Mouse (Mus musculus) heart, embryonic 14.5 days (tissue): Measurements from ENCODE around the gene Gse1. TPM values are rescaled to one million over a fixed set of nuclear protein-coding genes. Genes with fewer than 3 reads are reported as not detected.

Experiments used
- ATAC-seq: fragments of 200-750 bp; cut with Nextera tagmentation; 2 replicates; pipeline ENCODE4 v1.8.0; 2017; ENCODE audit warnings: low read depth, moderate TSS enrichment; ENCODE audit not compliant: insufficient number of reproducible peaks, insufficient read depth, low FRiP score
- H3K27ac ChIP-seq, 2 experiments: fragments of 200-500 bp in 1 of 2; fragments of 300-500 bp in 1 of 2; sonication (generic) in 1 of 2; replicated peaks in 1 of 2; 2 replicates each; pipeline ENCODE4 v1.5.1; 2012 to 2014; ENCODE audit warnings: low read depth in 2 of 2, low read length in 2 of 2, control low read depth in 1 of 2, mild to moderate bottlenecking in 1 of 2, mixed read lengths in 1 of 2; ENCODE audit not compliant: control insufficient read depth in 1 of 2, insufficient read depth in 1 of 2
- H3K27me3 ChIP-seq: fragments of 300-500 bp; sonication (generic); 2 replicates; pipeline ENCODE4 v1.6.1; 2014; ENCODE audit warnings: mild to moderate bottlenecking, low read length, control low read depth; ENCODE audit not compliant: control insufficient read depth, insufficient read depth
- H3K36me3 ChIP-seq: fragments of 300-500 bp; sonication (generic); 2 replicates; pipeline ENCODE4 v1.6.1; 2014; ENCODE audit warnings: mild to moderate bottlenecking, control low read depth, low read length, mixed read lengths; ENCODE audit not compliant: control insufficient read depth, insufficient read depth
- H3K4me1 ChIP-seq, 2 experiments: fragments of 200-500 bp in 1 of 2; fragments of 300-500 bp in 1 of 2; sonication (generic) in 1 of 2; 2 replicates each; pipeline ENCODE4 v1.6.1; 2012 to 2014; ENCODE audit warnings: low read length in 2 of 2, control low read depth in 1 of 2, mixed read lengths in 1 of 2; ENCODE audit not compliant: control insufficient read depth in 2 of 2, insufficient read depth in 2 of 2
- H3K4me2 ChIP-seq: fragments of 300-500 bp; sonication (generic); 2 replicates; pipeline ENCODE4 v1.6.1; 2014; ENCODE audit warnings: mild to moderate bottlenecking, low read length
- H3K4me3 ChIP-seq, 2 experiments: fragments of 200-500 bp in 1 of 2; fragments of 300-500 bp in 1 of 2; sonication (generic) in 1 of 2; 2 replicates each; pipeline ENCODE4 v1.5.1; 2012 to 2014; ENCODE audit warnings: low read length in 2 of 2, mild to moderate bottlenecking in 2 of 2, control low read depth in 1 of 2, low read depth in 1 of 2, moderate library complexity in 1 of 2; ENCODE audit not compliant: control insufficient read depth in 1 of 2, insufficient read depth in 1 of 2
- H3K9ac ChIP-seq: fragments of 300-500 bp; sonication (generic); 2 replicates; pipeline ENCODE4 v1.6.1; 2014; ENCODE audit warnings: mild to moderate bottlenecking, low read length
- H3K9me3 ChIP-seq: fragments of 300-500 bp; sonication (generic); 2 replicates; pipeline ENCODE4 v1.6.1; 2016; ENCODE audit warnings: low read length, control low read depth; ENCODE audit not compliant: control insufficient read depth
- WGBS: fragments of 180-500 bp; shearing (Covaris S2); extraction: QIAGEN DNeasy Blood & Tissue Kit; methylation state at CpG from one replicate; pipeline ENCODE4 v1.1.7; 2014; 5-methylcytosine and 5-hydroxymethylcytosine counted together
- polyA plus RNA-seq: library from polyadenylated mRNA; unstranded; fragments of >200 nt; fragmentation: Nextera tagmentation; extraction: Ambion mirVana; gene quantifications from 2 replicates; pipeline ENCODE4 v1.2.1, GENCODE M21; 2014

The Gse1 gene
- polyA plus RNA-seq, 1 experiment from 2014 or later: 12.2 TPM

GRCm38 (mm10) chr8:120433734-120434133 lies 205.5 kb downstream of the Gse1 start:
- Histone ChIP-seq H3K9ac (no peak overlapping the region), H3K4me1 (peaks cover 0 to 7% of the 10 kb centered on the region in 2 experiments; a peak in 3 of 4 replicates), H3K36me3 (no peaks in the 10 kb centered on the region), H3K27me3 (no peaks in the 10 kb centered on the region), H3K4me3 (no peak overlapping the region), H3K9me3 (peaks cover 6% of the 10 kb centered on the region), H3K27ac (no peak overlapping the region), H3K4me2 (no peak overlapping the region)
- no peak for ATAC-seq
- WGBS: 96% methylated on average over 1 of the region's 1 CpGs

- H3K36me3 ChIP-seq: no peaks in the 10 kb centered on the region
- WGBS: 87% methylated on average over 15 of the region's 15 CpGs
- peaks cover 6 to 11% of the 10 kb centered on the region in 2 experiments; a peak in 3 of 4 replicates for H3K4me1 ChIP-seq
- no peaks in the 10 kb centered on the region for H3K27me3 ChIP-seq
- ATAC-seq: no peak
- no peak overlapping the region for H3K4me2 ChIP-seq
- peaks cover 6% of the 10 kb centered on the region for H3K9me3 ChIP-seq
- H3K9ac ChIP-seq: no peak overlapping the region
- H3K27ac ChIP-seq: no peak overlapping the region
- H3K4me3 ChIP-seq: no peak overlapping the region
Observed at GRCm38 (mm10) chr8:120435781-120436180, 207.5 kb downstream of the Gse1 start.

DNA sequence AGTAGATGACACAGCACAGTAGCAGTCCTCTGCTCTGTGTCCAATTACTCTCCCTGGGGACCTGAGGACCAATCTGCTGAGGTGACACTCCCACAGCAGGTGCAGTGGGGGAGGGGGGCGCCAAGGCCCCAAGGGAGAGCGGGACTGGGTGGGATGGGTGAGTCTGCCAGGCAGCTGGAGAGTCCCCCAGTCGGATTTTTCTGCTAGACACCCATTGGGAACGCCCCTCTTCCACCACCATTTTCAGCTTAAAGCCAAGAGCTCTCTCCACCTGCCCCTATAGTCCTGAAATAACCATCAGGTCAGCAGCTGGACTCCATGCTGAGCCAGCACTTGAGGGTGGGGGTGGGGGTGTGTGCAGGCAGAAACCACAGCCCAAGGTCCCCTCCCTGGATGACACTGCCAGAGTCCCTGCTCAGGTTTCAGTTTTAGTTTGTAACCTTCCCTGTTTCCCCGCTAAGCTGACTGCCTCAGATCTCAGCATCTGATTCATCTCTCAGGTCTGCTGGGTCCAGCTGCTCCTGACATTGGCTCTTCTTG lies 208.3 kb downstream of the Gse1 start:
- Histone ChIP-seq H3K4me1 (peaks cover 8 to 17% of the 10 kb centered on the region in 2 experiments), H3K27ac (no peak overlapping the region), H3K9ac (0 out of 2 replicates have a peak overlapping the region, but pooled peaks have one; percentile 8), H3K9me3 (peaks cover 6% of the 10 kb centered on the region), H3K27me3 (no peaks in the 10 kb centered on the region), H3K36me3 (no peaks in the 10 kb centered on the region), H3K4me3 (no peak overlapping the region), H3K4me2 (no peak overlapping the region)
- ATAC-seq: no peak
- WGBS: 47% methylated on average over 5 of the region's 5 CpGs

- ATAC-seq: no peak
- Histone ChIP-seq H3K36me3 (no peaks in the 10 kb centered on the region), H3K4me1 (peaks cover 14 to 24% of the 10 kb centered on the region in 2 experiments), H3K9me3 (peaks cover 6% of the 10 kb centered on the region), H3K9ac (no peak overlapping the region), H3K4me3 (no peak overlapping the region), H3K4me2 (no peak overlapping the region), H3K27ac (no peak overlapping the region), H3K27me3 (no peaks in the 10 kb centered on the region)
- 71% methylated on average over 1 of the region's 1 CpGs for WGBS
Observed at GRCm38 (mm10) chr8:120437207-120437606, 209.0 kb downstream of the Gse1 start.

DNA sequence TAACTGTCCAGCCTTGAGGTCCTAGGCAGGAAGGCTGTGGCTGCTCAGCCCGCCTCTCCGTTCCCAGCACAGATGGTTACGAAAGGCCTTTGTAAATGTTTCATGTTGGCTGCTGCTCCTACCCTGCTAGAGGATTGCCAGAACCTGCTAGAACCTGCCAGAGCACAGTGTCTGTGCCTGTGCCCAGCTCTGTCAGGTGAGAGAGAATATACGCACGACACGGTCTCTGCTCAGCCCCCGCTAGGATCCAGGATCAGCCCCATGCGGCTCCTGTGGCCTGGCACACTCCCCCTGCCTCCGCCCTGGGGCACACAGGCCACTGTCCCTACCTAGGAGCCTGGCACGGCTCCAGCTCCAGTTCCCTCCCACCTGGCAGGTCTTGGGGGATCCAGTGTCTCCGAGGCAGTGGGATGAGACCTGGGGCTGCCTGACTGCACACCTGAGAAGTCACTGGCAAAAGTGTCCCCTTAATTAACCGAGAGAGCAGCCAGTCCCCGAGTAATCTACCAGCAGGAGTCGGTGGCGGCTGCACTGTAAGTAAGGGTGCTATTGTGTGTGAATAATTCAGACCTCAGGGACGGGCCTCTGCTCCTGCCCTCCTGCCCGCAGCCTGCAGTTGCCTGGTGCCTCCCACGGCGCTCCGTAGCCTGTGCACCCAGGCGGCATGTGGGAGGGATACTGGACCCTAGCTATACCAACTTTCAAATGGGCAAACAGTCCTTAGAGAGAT lies 209.6 kb downstream of the Gse1 start:
- Histone ChIP-seq H3K9me3 (peaks cover 6% of the 10 kb centered on the region), H3K27me3 (no peaks in the 10 kb centered on the region), H3K36me3 (no peaks in the 10 kb centered on the region), H3K4me2 (no peak overlapping the region), H3K4me1 (peaks cover 19 to 30% of the 10 kb centered on the region in 2 experiments), H3K9ac (no peak overlapping the region), H3K4me3 (no peak overlapping the region), H3K27ac (no peak overlapping the region)
- WGBS: 86% methylated on average over 21 of the region's 21 CpGs
- no peak for ATAC-seq

DNA sequence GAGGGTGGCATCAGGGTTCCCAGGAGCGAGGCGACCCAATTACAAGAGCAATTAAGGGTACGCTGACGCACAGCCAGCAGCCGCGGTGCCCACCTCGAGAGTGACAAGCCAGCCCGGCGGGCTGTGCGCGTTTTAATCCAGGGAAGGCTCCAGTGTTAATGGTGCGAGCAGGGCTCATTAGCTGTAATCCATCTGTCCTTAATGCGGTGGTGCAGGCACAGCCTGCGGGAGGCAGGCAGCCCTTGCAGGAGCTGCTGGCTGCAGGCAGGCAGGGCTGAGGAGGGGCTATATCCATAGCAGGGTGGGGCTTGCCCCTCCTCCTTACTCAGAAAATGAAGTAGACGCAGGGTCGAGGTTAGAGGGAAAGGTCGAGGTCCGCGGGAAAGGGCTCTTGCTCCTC lies 211.1 kb downstream of the Gse1 start:
- ATAC-seq: no peak
- no peaks in the 10 kb centered on the region for H3K36me3 ChIP-seq
- H3K9me3 ChIP-seq: no peaks in the 10 kb centered on the region
- H3K27ac ChIP-seq: no peak overlapping the region
- H3K27me3 ChIP-seq: no peaks in the 10 kb centered on the region
- no peak overlapping the region for H3K4me3 ChIP-seq
- no peak overlapping the region for H3K4me2 ChIP-seq
- H3K4me1 ChIP-seq: peaks cover 22 to 33% of the 10 kb centered on the region in 2 experiments
- WGBS: 26% methylated on average over 19 of the region's 19 CpGs
- no peak overlapping the region for H3K9ac ChIP-seq

DNA sequence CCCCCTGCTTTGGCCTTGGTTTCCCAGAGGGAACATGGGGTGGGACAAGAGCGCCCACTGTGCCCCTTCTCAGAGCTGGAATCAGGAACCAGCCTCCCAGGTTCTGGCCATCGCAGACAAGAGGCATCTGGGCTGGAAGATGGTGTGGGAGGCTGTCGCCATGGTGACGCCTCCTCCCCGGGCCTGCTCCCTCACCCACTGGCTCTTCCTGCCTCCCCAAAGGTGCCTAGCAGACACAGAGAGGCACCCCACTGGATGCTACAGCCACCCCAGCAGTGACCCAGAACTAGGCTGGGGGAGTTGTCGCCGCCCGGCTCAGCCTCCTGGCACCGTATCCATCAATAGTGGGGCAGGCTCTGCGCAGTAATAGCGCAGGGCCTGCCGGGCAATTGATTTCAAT lies 212.5 kb downstream of the Gse1 start:
- H3K27ac ChIP-seq: no peak overlapping the region
- no peaks in the 10 kb centered on the region for H3K9me3 ChIP-seq
- no peak overlapping the region for H3K4me2 ChIP-seq
- no peak for ATAC-seq
- no peaks in the 10 kb centered on the region for H3K36me3 ChIP-seq
- H3K9ac ChIP-seq: no peak overlapping the region
- no peaks in the 10 kb centered on the region for H3K27me3 ChIP-seq
- no peak overlapping the region for H3K4me3 ChIP-seq
- peaks cover 22 to 33% of the 10 kb centered on the region in 2 experiments for H3K4me1 ChIP-seq
- WGBS: 89% methylated on average over 12 of the region's 12 CpGs
